ENCODE assay signal across 8 mouse cellular contexts in the genomic region with DNA sequence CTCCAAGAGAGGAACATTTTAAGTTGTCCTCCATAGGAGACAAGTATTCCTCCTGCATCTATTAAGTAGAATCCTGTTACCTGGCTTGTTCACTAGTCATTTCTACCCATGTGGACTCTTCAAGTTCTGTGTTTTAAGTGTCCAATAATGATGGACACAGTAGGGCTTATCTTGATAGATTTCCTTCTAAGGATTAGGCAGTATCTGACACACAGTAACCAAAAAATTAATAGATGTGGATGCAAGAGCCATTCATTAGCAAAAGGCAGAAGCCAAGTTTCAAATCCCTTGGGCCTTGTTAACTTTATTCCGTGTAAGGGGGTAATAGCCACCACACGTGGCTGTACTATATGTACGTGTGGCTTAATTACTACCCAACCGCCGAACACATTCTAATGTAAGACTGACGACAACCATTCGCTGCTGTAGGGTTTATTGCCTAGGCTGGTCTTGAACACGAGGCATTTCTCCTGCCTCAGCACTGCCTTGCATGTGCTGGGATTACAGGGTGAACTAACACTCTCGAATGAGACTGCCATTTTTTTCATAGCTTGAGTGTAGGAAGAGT. TPM values are rescaled to one million over a fixed set of nuclear protein-coding genes. Genes with fewer than 3 reads are reported as not detected.
A peak's percentile ranks its signal among the peaks of the same experiment; 100 is the strongest.
DNase-seq lines count a peak whose midpoint lies in the region; ATAC-seq and TF ChIP-seq lines count a peak whose summit lies in the region.

No protein-coding gene starts in this region.

- H3K4me3 ChIP-seq in bone marrow macrophage, adult 2 months (ENCODE audit: insufficient read depth, low read length) = peak overlapping the region; percentile 99
- peak overlapping the region; percentile 87 for H3K4me3 ChIP-seq in hindbrain, embryonic 11.5 days (ENCODE audit: low read depth, low read length)
- peak overlapping the region; percentile 78 for H3K4me3 ChIP-seq in midbrain, embryonic 12.5 days

- TF ChIP-seq POLR2A in bone marrow macrophage, adult 2 months (IDR thresholded peaks at IDR 0.05; ENCODE audit: borderline replicate concordance, low read depth, low read length) = no peak

- H3K27ac ChIP-seq in bone marrow macrophage, adult 2 months (ENCODE audit: insufficient read depth, low read depth, low read length) = peak overlapping the region; percentile 38
- H3K27ac ChIP-seq in hindbrain, embryonic 11.5 days (ENCODE audit: low read depth, low read length) = peak overlapping the region; percentile 42; the same call in 1 of the 2 replicates
- H3K27ac ChIP-seq in midbrain, embryonic 12.5 days (replicated peaks) = peak overlapping the region; percentile 82

- peak overlapping the region; percentile 72 for H3K4me2 ChIP-seq in hindbrain, embryonic 11.5 days (replicated peaks; ENCODE audit: low read depth, low read length)
- H3K4me2 ChIP-seq in midbrain, embryonic 12.5 days (replicated peaks) = peak overlapping the region; percentile 80

- peak overlapping the region; percentile 86 for H3K9ac ChIP-seq in hindbrain, embryonic 11.5 days (ENCODE audit: low read depth, low read length)
- peak overlapping the region; percentile 85 for H3K9ac ChIP-seq in midbrain, embryonic 12.5 days (replicated peaks)

- DNase-seq in kidney, adult 9 months = peak; percentile 12
- no peak for DNase-seq in kidney, adult 11 months
- DNase-seq in hindbrain, embryonic 11.5 days (ENCODE audit: low spot score) = no peak
- DNase-seq in ovary, postnatal 36 days (ENCODE audit: low spot score) = no peak
- no peak for DNase-seq in ovary, postnatal 14 days (ENCODE audit: low spot score)
- DNase-seq in cerebellum, postnatal 25 days = no peak

- no peaks in the 10 kb centered on the region for H3K27me3 ChIP-seq in hindbrain, embryonic 11.5 days (ENCODE audit: control insufficient read depth, insufficient read depth, low read length)
- peaks cover 7% of the 10 kb centered on the region; the same call in 1 of the 2 replicates for H3K27me3 ChIP-seq in midbrain, embryonic 12.5 days

- no peak for TF ChIP-seq CTCF in bone marrow macrophage, adult 2 months (IDR thresholded peaks at IDR 0.05; ENCODE audit: low read depth, low read length)

- peaks cover 14% of the 10 kb centered on the region for H3K4me1 ChIP-seq in bone marrow macrophage, adult 2 months (ENCODE audit: control insufficient read depth, insufficient read depth, low read length)
- no peaks in the 10 kb centered on the region for H3K4me1 ChIP-seq in hindbrain, embryonic 11.5 days (replicated peaks; ENCODE audit: control insufficient read depth, insufficient read depth, low read length)
- H3K4me1 ChIP-seq in midbrain, embryonic 12.5 days = peaks cover 15% of the 10 kb centered on the region

- no peaks in the 10 kb centered on the region for H3K36me3 ChIP-seq in hindbrain, embryonic 11.5 days (ENCODE audit: control insufficient read depth, insufficient read depth, low read length)
- H3K36me3 ChIP-seq in midbrain, embryonic 12.5 days = peaks cover 9% of the 10 kb centered on the region; the same call in 1 of the 2 replicates

- ATAC-seq in hindbrain, embryonic 11.5 days (ENCODE audit: low FRiP score) = peak; percentile 60; the same call in 1 of the 2 replicates
- ATAC-seq in midbrain, embryonic 12.5 days (ENCODE audit: low FRiP score, low read depth) = no peak

- no peaks in the 10 kb centered on the region for H3K9me3 ChIP-seq in hindbrain, embryonic 11.5 days (ENCODE audit: control insufficient read depth, low read length)
- H3K9me3 ChIP-seq in midbrain, embryonic 12.5 days = no peaks in the 10 kb centered on the region

- 1% methylated on average over 9 of the region's 9 CpGs for WGBS in hindbrain, embryonic 11.5 days
- WGBS in midbrain, embryonic 12.5 days = under 1% methylated on average over 9 of the region's 9 CpGs

RNA-seq across cellular contexts. Expression of a gene that starts 0.6 kb away (rescaled TPM):
- polyA plus RNA-seq in bone marrow macrophage, adult 2 months (2012; ENCODE audit: insufficient read depth, insufficient read length, missing spikeins) = 24.5 and 26.2 TPM in 2 replicates
- 23.0 and 24.8 TPM in 2 replicates for polyA plus RNA-seq in hindbrain, embryonic 11.5 days (2014; fragmentation: Nextera tagmentation; extraction: Ambion mirVana)
- 26.6 and 27.5 TPM in 2 replicates for polyA plus RNA-seq in midbrain, embryonic 12.5 days (2016; fragmentation: Nextera tagmentation; extraction: Ambion mirVana)

RNA-seq across cellular contexts. Expression of a gene that starts 50.8 kb away (rescaled TPM):
- 38.9 and 43.8 TPM in 2 replicates for polyA plus RNA-seq in bone marrow macrophage, adult 2 months (2012; ENCODE audit: insufficient read depth, insufficient read length, missing spikeins)
- polyA plus RNA-seq in hindbrain, embryonic 11.5 days (2014; fragmentation: Nextera tagmentation; extraction: Ambion mirVana) = 7.0 and 8.0 TPM in 2 replicates
- polyA plus RNA-seq in midbrain, embryonic 12.5 days (2016; fragmentation: Nextera tagmentation; extraction: Ambion mirVana) = 9.0 and 10.1 TPM in 2 replicates

RNA-seq across cellular contexts. Expression of a gene that starts 51.0 kb away (rescaled TPM):
- polyA plus RNA-seq in bone marrow macrophage, adult 2 months (2012; ENCODE audit: insufficient read depth, insufficient read length, missing spikeins) = 81.2 and 89.3 TPM in 2 replicates
- polyA plus RNA-seq in hindbrain, embryonic 11.5 days (2014; fragmentation: Nextera tagmentation; extraction: Ambion mirVana) = 56.3 and 64.0 TPM in 2 replicates
- 61.8 and 63.0 TPM in 2 replicates for polyA plus RNA-seq in midbrain, embryonic 12.5 days (2016; fragmentation: Nextera tagmentation; extraction: Ambion mirVana)
